Mouse (Mus musculus): ENCODE data around the gene Lrig2. TPM values are rescaled to one million over a fixed set of nuclear protein-coding genes. Genes with fewer than 3 reads are reported as not detected.
A peak's percentile ranks its signal among the peaks of the same experiment; 100 is the strongest.

Lrig2 gene
- polyA plus RNA-seq, 1 experiment: 11.0 TPM

DNA sequence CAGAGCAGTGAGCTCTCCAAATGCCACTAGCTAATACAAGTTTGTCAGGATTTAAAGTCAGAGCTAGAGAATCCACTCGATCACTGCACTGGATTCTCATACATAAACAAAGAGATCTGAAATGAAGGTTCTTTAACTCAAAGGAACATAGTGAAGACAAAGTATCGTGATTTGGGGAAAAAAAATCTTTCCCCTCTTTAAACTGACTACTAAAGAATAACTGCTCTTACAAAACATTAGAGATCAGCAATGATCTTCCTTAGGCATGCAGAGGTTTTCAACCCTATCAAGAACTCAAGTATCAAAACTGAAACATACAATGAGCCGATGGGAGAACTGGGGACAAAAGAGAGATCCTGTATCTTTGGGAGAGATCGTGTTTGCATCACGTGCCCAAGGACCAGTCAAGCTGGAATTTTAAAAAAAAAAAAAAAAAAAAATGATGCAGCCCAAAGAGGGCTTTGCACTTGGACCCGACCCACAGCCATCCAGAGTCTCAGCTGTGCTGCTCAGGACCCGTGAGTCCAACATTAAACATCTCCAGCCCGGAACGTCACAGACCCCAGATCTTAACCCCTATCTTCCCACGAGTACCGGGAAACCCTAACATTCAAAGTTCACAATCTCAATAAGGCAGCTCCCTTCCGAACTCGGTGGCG is 818 bp downstream of the Lrig2 start:
- no peak for DNase-seq (ENCODE audit: low spot score)

DNA sequence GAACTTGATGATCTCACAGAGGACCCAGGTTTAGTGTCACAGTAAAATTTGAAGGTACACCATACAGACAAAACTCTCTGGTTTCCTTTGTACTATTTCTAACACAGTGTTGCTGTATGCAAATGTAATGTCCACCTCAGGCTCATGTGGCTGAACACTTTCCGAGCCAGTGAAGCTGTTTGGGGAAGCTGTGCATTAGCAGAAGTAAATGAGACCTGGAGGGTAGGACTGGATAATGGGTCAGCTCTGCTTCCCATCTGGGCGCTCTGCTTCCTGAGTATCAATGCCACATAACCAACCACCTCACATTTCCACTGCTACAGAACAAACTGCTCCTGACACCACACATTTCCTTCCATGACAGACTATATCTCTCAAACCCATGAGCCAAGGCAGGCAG is 10.1 kb downstream of the Lrig2 start:
- DNase-seq (ENCODE audit: low spot score): no peak

DNA sequence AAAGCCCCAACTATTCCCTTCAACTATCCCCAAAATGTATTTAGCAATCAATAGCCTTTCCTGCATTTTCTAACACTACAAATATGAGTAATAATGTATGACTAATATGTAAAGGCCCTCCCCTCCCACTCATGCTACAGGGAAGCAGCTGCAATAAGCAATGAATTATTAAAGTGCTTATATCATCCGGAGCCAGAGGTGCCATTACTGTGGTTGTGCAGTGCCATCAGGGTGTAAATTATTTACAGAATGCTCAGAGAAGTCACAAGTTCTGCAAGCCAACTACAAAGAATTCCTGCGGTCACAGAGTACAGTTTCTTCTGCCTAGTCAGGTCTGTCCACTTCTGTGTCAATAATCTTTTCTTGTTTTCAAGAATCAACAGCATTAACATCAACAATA is 10.8 kb downstream of the Lrig2 start:
- no peak for DNase-seq (ENCODE audit: low spot score)

DNA sequence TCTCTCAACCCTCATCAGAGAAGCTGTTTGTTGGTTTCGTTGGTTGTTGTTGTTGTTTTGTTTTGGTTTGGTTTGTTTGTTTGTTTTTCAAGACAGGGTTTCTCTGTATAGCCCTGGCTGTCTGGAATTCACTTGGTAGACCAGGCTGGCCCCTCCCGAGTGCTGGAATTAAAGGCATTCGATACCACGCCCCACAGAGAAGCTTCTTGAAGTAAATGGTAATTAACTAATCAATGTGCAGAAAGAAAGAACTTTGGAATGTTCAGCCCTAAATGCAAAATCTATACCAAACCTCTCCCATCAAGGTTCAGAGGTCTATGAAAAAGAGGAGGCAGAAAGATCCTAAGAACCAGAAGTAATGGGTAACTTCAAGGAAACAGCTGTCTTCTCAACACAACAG is 15.5 kb downstream of the Lrig2 start:
- DNase-seq (ENCODE audit: low spot score): no peak

DNA sequence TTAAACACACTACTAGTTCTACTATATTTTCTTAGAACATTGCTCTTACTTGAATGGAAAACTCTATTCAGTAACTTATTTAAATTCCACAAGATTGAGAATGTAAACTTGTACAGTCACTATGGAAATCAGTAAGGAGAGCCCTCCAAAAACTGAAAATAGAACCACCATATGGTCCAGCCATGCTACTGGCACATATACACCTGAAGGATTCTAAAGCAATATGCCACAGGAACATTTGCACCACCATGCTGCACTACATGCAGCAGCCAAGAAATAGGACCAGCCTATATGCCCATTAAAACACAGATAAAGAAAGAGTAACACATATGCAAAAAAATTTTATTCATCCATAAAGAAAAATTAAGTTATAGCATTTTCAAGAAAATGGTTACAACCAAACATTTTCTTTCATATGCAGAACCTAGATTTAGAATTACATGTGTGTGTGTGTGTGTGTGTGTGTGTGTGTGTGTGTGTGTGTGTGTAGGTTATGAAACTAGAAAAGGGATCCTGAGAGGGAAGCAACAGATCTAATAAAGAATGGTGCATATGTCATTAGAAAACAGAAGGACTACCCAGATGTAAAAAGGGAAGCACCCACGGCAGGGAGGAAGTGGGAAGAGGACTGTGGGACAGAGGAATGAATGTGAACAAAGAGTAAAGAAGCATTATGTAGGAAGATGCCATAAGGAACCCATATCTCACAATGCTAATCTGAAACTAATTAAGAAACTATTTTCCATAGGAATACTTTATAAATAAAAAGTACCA is 30.6 kb downstream of the Lrig2 start:
- DNase-seq (ENCODE audit: low spot score): no peak

DNA sequence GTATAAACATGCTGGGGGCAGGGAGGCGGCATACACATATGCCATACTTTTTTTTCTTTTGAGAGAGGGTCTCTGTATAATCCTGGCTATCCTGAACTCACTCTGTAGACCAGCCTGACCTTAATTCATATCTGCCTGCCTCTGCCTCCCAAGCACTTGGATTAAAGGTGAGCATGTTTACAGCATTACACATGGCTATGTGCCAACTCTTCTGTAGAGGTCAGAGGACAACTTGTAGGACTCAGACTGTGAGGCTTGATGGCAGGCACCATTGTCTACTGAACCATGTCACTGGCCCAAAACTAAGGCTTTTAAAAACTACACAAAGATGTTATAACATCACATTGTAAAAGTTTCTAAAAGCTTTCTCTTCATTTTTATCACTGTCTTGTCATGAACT is 33.7 kb downstream of the Lrig2 start:
- no peak for DNase-seq (ENCODE audit: low spot score)

DNA sequence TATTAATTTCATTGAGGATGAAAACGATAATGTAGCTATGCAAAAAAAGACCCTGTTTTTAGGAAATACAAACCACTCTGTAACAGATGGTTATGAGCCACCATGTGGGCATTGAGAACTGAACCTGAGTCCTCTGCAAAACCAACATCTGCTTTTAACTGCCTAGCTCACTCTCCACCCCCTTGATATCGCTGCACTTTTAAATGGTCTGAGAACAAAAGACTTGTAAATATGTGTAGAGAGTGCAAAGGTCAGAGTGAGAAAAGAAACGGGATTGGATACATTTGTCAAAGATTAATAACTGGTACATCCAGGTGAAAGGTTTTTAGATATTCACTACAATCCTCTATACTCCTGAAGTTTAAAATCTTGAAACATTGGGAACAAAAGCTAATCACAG is 42.3 kb downstream of the Lrig2 start:
- DNase-seq (ENCODE audit: low spot score): no peak

DNA sequence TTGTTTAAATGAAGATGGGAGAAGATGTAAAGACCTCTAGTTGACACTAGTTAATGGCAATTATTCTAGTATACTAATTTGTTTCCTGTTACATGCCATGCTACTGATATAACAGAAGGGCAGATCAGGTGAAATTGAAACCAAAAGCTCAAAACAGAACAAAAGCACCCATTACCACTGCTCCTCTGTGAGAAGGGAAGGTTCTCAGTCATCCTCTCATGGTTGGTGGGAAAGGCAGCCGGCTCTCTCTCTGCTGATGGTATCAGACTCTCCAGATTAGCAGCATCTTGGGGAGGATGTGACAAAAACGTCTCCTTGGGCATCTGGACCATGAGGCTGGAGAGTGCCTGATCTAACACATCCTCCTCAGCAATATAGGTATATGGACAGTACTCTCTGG is 50.5 kb downstream of the Lrig2 start:
- DNase-seq (ENCODE audit: low spot score): no peak

DNA sequence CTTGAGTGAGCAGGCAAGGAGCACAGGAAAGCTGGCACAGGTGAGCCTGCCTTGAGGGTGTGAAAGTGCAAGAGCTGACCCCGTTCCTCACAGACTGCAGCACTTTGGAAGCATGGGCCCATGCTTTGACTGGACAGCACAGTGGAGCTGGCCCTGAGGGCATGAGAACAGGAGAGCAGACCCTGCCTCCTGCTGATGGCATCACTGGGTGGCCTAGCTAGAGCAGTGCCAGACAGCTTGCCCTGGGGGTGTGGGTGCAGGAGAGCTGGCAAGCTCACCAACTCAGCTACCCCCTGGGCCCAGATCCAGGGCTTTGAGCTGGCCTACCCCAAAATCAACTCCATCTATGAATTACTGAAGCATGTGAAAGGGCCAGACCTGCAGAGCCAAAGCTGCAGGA is 53.1 kb downstream of the Lrig2 start:
- no peak for DNase-seq (ENCODE audit: low spot score)

DNA sequence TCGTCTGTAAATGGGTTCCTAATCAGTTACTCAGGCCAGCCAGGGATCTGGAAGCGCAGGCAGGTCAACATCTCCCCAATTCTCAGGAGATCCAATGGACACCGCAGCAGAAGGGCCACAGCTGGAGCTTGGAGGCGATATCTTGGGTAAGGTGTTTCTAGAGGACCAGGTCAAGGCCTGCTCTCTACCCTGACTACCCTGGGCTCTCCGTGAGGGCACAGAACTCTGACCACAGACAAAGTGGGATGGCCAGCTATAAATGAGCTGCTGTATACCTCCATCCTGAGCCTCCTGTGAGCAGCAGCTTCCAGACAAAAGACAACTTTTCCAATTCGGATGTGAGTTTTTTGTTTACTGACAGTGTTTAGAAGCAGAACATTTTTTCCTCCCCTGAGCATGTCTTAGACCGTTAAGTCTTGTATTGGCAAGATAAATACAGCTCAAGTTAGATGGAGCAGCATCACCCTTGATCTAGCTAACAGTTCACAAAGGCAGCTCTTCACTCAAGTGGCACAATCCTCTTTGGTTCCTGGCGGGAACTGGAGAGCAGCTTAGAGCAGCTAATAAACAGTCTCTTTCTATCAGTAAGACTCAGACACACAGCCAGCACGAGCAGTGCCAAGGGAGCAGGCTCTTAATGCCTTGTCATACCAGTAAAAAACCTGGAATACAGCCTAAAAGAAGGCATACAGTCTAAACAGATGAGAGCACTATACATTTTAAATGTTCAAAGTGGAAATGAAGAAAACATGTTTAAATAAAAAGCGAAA is 56.0 kb downstream of the Lrig2 start:
- DNase-seq (ENCODE audit: low spot score): no peak

DNA sequence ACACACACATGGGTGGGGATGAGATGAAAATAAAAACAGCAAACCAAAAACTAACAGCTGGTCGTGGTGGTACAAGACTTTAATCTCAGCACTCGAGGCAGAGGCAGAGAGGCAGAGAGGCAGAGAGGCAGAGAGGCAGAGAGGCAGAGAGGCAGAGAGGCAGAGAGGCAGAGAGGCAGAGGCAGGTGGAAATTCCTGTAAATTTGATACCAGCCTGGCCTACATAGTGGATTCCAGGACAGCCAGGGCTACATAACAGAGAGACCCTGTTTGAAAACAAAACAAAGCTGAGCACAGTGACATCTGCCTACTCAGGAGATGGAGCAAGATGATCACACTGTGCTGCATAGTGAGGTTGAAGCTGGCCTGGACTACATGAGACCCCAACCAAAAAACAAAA is 64.5 kb downstream of the Lrig2 start:
- no peak for DNase-seq (ENCODE audit: low spot score)

DNA sequence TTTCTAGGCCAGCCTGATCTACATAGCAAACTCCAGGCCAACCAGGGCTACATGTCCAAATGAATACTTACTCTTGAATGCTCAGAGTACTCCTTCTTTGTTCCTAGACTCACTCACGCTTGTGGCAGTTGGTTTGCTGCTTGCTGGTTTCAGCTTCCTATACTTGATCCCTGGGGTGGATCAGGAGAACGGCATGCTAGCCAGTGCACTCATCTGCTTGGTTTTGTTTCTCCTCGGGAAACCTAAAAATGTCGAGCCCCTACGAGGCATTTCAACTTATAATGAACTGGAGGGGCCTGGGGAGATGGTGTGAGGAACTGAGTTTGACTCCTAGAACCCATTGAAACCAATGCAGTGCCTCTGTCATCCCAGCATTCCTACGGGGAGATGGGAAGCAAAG is 65.0 kb downstream of the Lrig2 start:
- DNase-seq (ENCODE audit: low spot score): no peak

DNA sequence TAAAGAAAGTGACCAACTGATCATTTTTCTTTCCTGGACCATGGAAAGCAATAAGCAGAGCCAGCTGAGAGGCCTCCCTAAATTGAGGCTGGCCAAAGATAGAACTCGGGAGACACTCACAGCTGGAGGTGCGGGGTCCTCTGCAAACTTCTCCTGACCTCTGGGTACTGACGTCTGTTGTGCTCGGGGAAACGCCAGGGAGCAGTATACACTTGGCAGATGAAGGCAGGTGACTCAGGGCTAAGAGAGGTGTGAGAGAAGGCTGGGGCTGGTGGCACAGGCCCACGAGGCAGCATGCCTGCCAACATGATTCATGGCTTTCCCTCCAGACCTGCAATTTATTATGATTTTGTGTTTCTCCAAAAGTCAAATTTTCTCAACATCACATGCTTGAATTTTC is 66.1 kb downstream of the Lrig2 start:
- no peak for DNase-seq (ENCODE audit: low spot score)

DNA sequence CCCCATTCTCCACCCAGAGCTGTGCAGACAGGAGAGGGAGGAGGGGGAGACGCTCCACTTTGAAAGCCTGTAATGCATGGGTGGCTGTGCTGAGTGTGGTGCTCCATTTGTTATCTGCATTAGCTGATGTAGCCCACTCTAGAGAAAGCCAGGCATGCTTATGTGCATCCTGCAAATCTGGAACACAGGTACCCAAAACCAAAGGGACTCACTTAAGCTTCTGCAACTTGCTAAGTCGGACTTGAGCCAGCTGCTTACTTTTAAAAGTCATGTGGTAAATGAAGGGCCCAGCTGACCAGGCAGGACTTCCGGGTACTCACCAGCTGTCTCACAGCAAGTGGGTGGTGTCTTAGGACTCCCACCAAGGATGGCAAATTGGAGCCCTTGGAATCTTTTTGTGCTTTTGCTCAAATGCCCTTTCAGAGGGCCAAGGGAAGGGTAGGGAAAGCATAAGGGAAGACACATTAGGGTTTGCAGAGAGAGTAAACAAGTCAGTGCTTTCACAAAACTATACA is 66.7 kb downstream of the Lrig2 start:
- no peak for DNase-seq (ENCODE audit: low spot score)

DNA sequence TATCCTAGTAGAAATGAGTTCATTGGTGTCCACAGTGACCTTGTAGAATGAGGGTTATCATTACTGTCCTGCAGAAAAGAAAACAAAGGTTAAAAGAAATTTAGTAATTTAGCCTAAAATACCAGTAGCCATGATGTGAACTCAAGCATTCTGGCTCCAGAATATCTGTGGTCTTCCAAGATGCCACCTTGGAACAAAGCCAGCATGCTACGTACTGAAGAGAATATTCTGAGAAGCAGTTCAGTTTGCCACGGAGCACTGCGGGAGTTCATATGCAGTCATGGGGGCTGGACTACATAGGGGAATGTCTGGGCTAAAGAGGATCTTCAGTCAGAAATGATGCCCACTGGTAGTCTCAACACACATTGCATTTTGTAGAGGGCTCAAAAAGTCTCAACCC is 67.6 kb downstream of the Lrig2 start:
- no peak for DNase-seq (ENCODE audit: low spot score)

DNA sequence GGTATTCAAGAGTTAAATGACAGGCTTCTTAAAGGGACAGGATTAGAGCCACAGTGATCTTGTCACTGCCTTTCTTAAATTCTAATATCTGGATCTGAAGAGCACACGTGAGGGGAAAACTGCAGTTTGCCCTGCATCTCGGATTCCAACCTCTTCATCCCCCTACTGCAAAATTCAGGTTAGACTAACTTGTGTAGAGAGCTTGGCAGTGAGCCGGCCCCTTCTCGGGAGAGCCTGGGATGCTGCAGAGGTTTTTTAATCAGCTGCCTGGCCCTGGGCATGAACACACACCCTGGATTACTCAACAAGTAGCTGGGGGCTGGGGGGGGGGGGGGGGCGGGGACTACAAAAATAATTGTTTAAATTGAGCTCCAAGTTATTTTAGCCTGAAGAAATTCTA is 69.4 kb downstream of the Lrig2 start:
- no peak for DNase-seq (ENCODE audit: low spot score)

DNA sequence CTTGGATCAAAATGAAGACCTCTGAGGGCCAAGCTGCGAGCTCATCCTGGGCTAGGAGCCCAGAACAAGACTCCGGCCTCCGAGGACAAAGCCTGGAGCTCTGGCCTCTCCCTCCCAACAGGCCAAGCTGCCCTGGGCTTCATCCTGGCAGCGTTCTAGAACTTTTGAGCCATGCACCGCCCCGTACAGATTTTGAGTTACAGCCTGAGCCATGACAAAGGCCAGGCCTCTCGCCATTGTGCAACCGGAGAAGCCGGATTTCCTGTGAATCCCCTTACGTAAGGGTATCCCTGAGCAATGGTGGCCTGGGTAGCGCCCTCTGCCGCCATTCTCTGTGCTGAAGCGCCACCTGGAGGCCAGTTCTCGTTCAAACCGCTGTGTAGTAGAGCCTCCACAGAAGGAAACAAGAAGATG is 69.8 kb downstream of the Lrig2 start:
- DNase-seq (ENCODE audit: low spot score): peak; percentile 93

DNA sequence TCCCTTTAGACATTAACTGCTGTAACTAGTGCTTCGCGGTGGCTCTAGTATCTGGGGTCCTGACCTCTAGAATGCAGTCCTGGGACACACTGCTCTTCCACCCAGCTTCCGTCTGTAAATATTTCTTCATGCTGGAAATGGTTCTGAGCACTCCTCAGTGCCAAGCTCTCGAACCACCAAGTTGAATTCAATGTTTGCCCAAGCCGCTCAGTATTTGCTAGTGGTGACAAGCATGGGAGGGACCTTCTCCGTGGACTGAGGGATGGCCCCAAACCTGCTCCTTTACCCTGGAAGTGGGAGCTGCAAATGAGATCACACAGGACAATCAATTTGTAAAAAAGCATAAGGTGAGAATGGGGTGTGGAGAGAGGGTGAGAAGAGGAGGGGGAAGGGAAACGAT is 70.3 kb downstream of the Lrig2 start:
- no peak for DNase-seq (ENCODE audit: low spot score)

DNA sequence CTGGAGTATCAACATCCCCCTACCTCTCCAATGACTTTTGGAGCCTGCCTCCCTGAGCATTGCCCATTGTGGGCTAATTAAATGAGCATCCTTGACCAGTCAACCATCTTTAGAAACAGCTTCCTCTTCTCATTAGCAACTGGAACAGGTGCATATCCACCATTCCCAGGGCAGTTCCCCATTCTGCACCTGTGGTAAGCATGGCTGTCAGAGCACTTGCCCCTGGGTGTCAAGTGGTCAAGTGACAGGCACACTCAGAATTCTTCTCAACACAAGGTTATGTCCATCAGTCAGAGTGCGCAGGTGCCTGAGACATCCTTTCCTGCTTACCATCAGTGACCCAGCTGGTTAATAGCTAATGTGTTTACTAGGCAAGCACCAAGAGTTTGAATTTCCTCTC is 72.9 kb downstream of the Lrig2 start:
- DNase-seq (ENCODE audit: low spot score): no peak

DNA sequence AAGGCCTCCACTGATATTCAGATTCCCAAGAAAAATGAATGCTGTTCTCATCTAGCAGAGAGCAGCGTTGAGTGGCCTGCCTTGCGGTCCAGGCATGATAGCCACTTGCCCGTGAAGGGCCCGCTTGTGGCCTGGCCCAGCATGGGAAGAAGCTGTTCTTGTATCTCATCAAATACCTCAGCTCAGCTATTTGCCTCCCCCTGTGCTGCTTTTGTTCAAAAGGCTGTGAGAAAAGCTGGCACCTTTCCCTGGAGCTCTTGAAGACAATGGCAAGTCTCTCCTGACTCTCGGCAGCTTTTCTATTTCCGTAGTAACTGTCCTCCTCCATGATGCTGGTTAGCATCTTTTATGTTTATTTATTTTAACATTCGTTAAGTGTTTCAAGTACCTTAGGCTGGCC is 74.1 kb downstream of the Lrig2 start:
- DNase-seq (ENCODE audit: low spot score): no peak

DNA sequence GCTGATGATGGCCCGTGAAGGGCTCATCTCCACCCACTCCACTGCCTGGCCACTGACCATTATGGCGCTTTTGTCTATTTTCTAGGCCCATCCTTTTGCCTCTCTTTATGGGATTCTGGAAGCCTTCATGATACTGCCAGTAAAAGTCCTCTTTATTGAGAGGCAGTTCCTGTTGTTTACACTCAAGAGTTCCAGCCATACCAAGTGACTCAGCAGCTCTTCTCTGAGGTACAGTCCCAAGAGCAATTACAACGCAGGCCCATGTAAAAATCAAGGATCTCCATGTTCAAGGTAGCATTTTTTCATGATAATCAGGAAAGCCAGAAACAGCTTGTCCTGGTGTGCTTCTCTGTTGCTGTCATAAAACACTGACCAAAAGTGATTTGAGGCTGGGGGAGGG is 75.8 kb downstream of the Lrig2 start:
- DNase-seq (ENCODE audit: low spot score): no peak

DNA sequence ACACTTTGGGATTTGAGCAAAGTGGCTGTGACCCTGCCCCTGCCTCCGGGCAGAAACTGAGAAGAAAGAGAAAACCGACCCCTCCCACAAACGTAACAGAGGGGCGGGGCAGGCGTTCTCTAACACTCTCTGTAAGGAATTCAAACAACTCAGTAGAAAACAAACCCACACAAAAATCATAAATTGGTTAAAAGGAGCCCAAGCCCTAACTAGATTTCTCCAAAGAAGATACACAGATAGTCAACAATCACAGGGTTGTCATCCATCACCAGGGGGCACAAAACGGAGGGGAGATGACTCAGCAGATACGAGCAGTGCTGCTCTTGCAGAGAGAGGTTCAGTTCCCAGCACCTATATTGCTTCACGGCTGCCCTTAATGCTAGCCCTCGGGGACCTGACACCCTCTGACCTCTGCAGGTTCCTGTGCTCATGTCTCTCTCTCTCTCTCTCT is 77.4 kb downstream of the Lrig2 start:
- DNase-seq (ENCODE audit: low spot score): no peak

DNA sequence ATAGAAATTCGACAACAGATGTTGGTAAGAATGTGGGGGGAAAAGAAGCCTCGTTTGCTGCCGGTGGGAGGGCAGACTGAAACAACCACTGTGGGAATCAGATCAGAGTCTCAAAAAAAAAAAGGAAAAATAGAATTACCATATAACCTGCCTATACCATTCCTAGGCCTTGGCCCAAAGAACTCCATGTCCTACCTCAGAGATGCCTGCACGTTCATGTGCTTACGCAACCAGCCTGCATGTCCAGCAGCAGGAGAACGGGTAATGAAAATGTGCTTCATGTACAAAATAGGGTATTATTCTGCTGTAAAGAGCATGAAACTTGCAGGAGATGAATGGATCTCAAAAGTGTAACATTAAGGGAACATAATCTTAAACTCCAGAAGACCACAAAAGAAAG is 79.1 kb downstream of the Lrig2 start:
- no peak for DNase-seq (ENCODE audit: low spot score)

All from urinary bladder, adult 2 months (tissue).